Comparison of ENCODE assay signal across 15 mouse cellular contexts in the genomic region with DNA sequence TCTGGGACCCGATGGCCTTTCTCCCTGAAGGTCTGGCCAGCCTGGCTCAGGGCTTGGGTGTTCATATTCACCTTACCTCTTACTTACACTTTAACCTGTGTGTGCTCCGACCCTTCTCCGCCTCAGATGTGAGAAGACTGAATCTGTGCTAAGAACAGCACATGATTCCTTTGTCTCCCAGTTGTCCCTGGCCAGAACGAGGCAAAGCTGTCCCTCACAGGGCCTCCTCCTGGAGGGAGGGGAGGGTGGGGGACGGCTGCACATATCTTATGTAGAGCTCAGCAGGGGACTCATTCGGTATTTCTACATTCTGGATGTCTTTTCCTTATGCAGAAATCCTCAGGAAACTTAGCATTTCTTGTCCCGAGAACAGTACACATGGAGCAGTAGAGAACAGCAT.
DNase-seq lines count a peak whose midpoint lies in the region; ATAC-seq and TF ChIP-seq lines count a peak whose summit lies in the region.
"Had no signal": no experiment of that assay in that cellular context is flagged by ENCODE, and none has a peak within 500 bp of the region (broad histone marks: within the 10 kb centered on the region; RNA-seq: fewer than 3 reads in every experiment).

No protein-coding gene starts in this region.

- TF ChIP-seq EP300 in liver, postnatal 0 days (IDR thresholded peaks at IDR 0.05; ENCODE audit: low read depth) = no peak

- no peak for DNase-seq in hindbrain, embryonic 10.5 days (ENCODE audit: low spot score)
- no peak for DNase-seq in hindbrain, embryonic 11.5 days (ENCODE audit: low spot score)
- DNase-seq in adrenal gland, postnatal 25 days = no peak
- DNase-seq in liver, postnatal 0 days = no peak
- DNase-seq: cerebellum, postnatal 14 days; layer of hippocampus, postnatal 36 days; left cerebral cortex, postnatal 4 days; spleen, adult 18-20 months; thymus, postnatal 14 days had no signal

- H3K36me3 ChIP-seq in forebrain, embryonic 15.5 days = no peaks in the 10 kb centered on the region
- H3K36me3 ChIP-seq in forebrain, embryonic 13.5 days (ENCODE audit: poor library complexity, severe bottlenecking) = no peaks in the 10 kb centered on the region
- H3K36me3 ChIP-seq in hindbrain, embryonic 10.5 days = no peaks in the 10 kb centered on the region
- no peaks in the 10 kb centered on the region for H3K36me3 ChIP-seq in hindbrain, embryonic 11.5 days (ENCODE audit: control insufficient read depth, insufficient read depth, low read length)
- H3K36me3 ChIP-seq in neural tube, embryonic 12.5 days = no peaks in the 10 kb centered on the region
- no peaks in the 10 kb centered on the region for H3K36me3 ChIP-seq in neural tube, embryonic 15.5 days
- no peaks in the 10 kb centered on the region for H3K36me3 ChIP-seq in liver, postnatal 0 days (replicated peaks; ENCODE audit: insufficient read depth, low read length)
- H3K36me3 ChIP-seq: kidney, embryonic 15.5 days; liver, embryonic 15.5 days had no signal

- no peak for TF ChIP-seq CTCF in liver, postnatal 0 days (IDR thresholded peaks at IDR 0.05; ENCODE audit: low read depth)

- no peaks in the 10 kb centered on the region for H3K9me3 ChIP-seq in forebrain, embryonic 15.5 days
- H3K9me3 ChIP-seq in forebrain, embryonic 13.5 days (replicated peaks) = no peaks in the 10 kb centered on the region
- no peaks in the 10 kb centered on the region for H3K9me3 ChIP-seq in hindbrain, embryonic 10.5 days
- H3K9me3 ChIP-seq in hindbrain, embryonic 11.5 days (ENCODE audit: control insufficient read depth, low read length) = no peaks in the 10 kb centered on the region
- H3K9me3 ChIP-seq in neural tube, embryonic 12.5 days = no peaks in the 10 kb centered on the region
- no peaks in the 10 kb centered on the region for H3K9me3 ChIP-seq in neural tube, embryonic 15.5 days (replicated peaks)
- no peaks in the 10 kb centered on the region for H3K9me3 ChIP-seq in liver, postnatal 0 days (ENCODE audit: low read length)
- H3K9me3 ChIP-seq: kidney, embryonic 15.5 days; liver, embryonic 15.5 days had no signal

- WGBS in forebrain, embryonic 15.5 days = 49% methylated on average over 7 of the region's 7 CpGs
- 56% methylated on average over 7 of the region's 7 CpGs for WGBS in forebrain, embryonic 13.5 days
- WGBS in hindbrain, embryonic 10.5 days = 58% methylated on average over 7 of the region's 7 CpGs
- 51% methylated on average over 7 of the region's 7 CpGs for WGBS in hindbrain, embryonic 11.5 days
- WGBS in neural tube, embryonic 12.5 days = 48% methylated on average over 7 of the region's 7 CpGs
- 49% methylated on average over 7 of the region's 7 CpGs for WGBS in neural tube, embryonic 15.5 days
- WGBS in liver, postnatal 0 days (ENCODE audit: insufficient replicate concordance) = 73% methylated on average over 7 of the region's 7 CpGs

- no peak overlapping the region for H3K4me2 ChIP-seq in forebrain, embryonic 15.5 days (replicated peaks)
- H3K4me2 ChIP-seq in forebrain, embryonic 13.5 days = no peak overlapping the region
- no peak overlapping the region for H3K4me2 ChIP-seq in hindbrain, embryonic 11.5 days (replicated peaks; ENCODE audit: low read depth, low read length)
- H3K4me2 ChIP-seq in neural tube, embryonic 12.5 days (replicated peaks) = no peak overlapping the region
- no peak overlapping the region for H3K4me2 ChIP-seq in neural tube, embryonic 15.5 days
- H3K4me2 ChIP-seq in liver, postnatal 0 days (ENCODE audit: low read depth, low read length) = no peak overlapping the region
- H3K4me2 ChIP-seq: kidney, embryonic 15.5 days; liver, embryonic 15.5 days had no signal

- H3K9ac ChIP-seq in forebrain, embryonic 15.5 days (replicated peaks) = no peak overlapping the region
- no peak overlapping the region for H3K9ac ChIP-seq in forebrain, embryonic 13.5 days
- H3K9ac ChIP-seq in hindbrain, embryonic 11.5 days (ENCODE audit: low read depth, low read length) = no peak overlapping the region
- 0 out of 2 replicates have a peak overlapping the region, but pooled peaks have one; percentile 8 for H3K9ac ChIP-seq in neural tube, embryonic 12.5 days
- no peak overlapping the region for H3K9ac ChIP-seq in neural tube, embryonic 15.5 days (replicated peaks)
- no peak overlapping the region for H3K9ac ChIP-seq in liver, postnatal 0 days (replicated peaks)
- H3K9ac ChIP-seq: kidney, embryonic 15.5 days; liver, embryonic 15.5 days had no signal

- 0 out of 2 replicates have a peak, but pooled peaks have one; percentile 18 for ATAC-seq in forebrain, embryonic 15.5 days (replicated peaks)
- no peak for ATAC-seq in forebrain, embryonic 13.5 days
- no peak for ATAC-seq in hindbrain, embryonic 11.5 days (ENCODE audit: low FRiP score)
- ATAC-seq in neural tube, embryonic 12.5 days (ENCODE audit: low FRiP score, low read depth) = no peak
- no peak for ATAC-seq in neural tube, embryonic 15.5 days (ENCODE audit: low FRiP score)
- ATAC-seq in liver, postnatal 0 days = no peak

- no peaks in the 10 kb centered on the region for H3K27me3 ChIP-seq in forebrain, embryonic 15.5 days
- no peaks in the 10 kb centered on the region for H3K27me3 ChIP-seq in forebrain, embryonic 13.5 days
- no peaks in the 10 kb centered on the region for H3K27me3 ChIP-seq in hindbrain, embryonic 10.5 days (ENCODE audit: insufficient read depth, poor library complexity, severe bottlenecking)
- H3K27me3 ChIP-seq in hindbrain, embryonic 11.5 days (ENCODE audit: control insufficient read depth, insufficient read depth, low read length) = no peaks in the 10 kb centered on the region
- no peaks in the 10 kb centered on the region for H3K27me3 ChIP-seq in neural tube, embryonic 12.5 days (replicated peaks)
- H3K27me3 ChIP-seq in neural tube, embryonic 15.5 days (replicated peaks) = no peaks in the 10 kb centered on the region
- no peaks in the 10 kb centered on the region for H3K27me3 ChIP-seq in liver, postnatal 0 days (ENCODE audit: insufficient read depth, low read length)
- H3K27me3 ChIP-seq: kidney, embryonic 15.5 days; liver, embryonic 15.5 days had no signal

- H3K4me1 ChIP-seq in forebrain, embryonic 15.5 days = peaks cover 7% of the 10 kb centered on the region; the same call in 1 of the 2 replicates
- peaks cover 7% of the 10 kb centered on the region for H3K4me1 ChIP-seq in forebrain, embryonic 13.5 days
- H3K4me1 ChIP-seq in hindbrain, embryonic 10.5 days (replicated peaks) = peaks cover 30% of the 10 kb centered on the region
- no peaks in the 10 kb centered on the region for H3K4me1 ChIP-seq in hindbrain, embryonic 11.5 days (replicated peaks; ENCODE audit: control insufficient read depth, insufficient read depth, low read length)
- H3K4me1 ChIP-seq in neural tube, embryonic 12.5 days = peaks cover 6% of the 10 kb centered on the region
- peaks cover 11% of the 10 kb centered on the region for H3K4me1 ChIP-seq in neural tube, embryonic 15.5 days
- H3K4me1 ChIP-seq in liver, postnatal 0 days (ENCODE audit: insufficient read depth) = no peaks in the 10 kb centered on the region

- no peak overlapping the region for H3K27ac ChIP-seq in forebrain, embryonic 15.5 days (replicated peaks)
- H3K27ac ChIP-seq in forebrain, embryonic 13.5 days = no peak overlapping the region
- H3K27ac ChIP-seq in hindbrain, embryonic 10.5 days = peak overlapping the region; percentile 77
- no peak overlapping the region for H3K27ac ChIP-seq in hindbrain, embryonic 11.5 days (ENCODE audit: low read depth, low read length)
- H3K27ac ChIP-seq in neural tube, embryonic 12.5 days = no peak overlapping the region
- no peak overlapping the region for H3K27ac ChIP-seq in neural tube, embryonic 15.5 days (replicated peaks)
- H3K27ac ChIP-seq in liver, postnatal 0 days (ENCODE audit: low read depth) = no peak overlapping the region
- H3K27ac ChIP-seq: kidney, embryonic 15.5 days; liver, embryonic 15.5 days had no signal

- no peak overlapping the region for H3K4me3 ChIP-seq in forebrain, embryonic 15.5 days
- no peak overlapping the region for H3K4me3 ChIP-seq in forebrain, embryonic 13.5 days
- H3K4me3 ChIP-seq in hindbrain, embryonic 10.5 days = no peak overlapping the region
- H3K4me3 ChIP-seq in hindbrain, embryonic 11.5 days (ENCODE audit: low read depth, low read length) = no peak overlapping the region
- no peak overlapping the region for H3K4me3 ChIP-seq in neural tube, embryonic 12.5 days
- H3K4me3 ChIP-seq in neural tube, embryonic 15.5 days (replicated peaks) = no peak overlapping the region
- H3K4me3 ChIP-seq in liver, postnatal 0 days (ENCODE audit: low read depth, low read length) = no peak overlapping the region
- H3K4me3 ChIP-seq: kidney, embryonic 15.5 days; liver, embryonic 15.5 days had no signal
